9 mouse cellular contexts compared by ENCODE assay signal in the genomic region with DNA sequence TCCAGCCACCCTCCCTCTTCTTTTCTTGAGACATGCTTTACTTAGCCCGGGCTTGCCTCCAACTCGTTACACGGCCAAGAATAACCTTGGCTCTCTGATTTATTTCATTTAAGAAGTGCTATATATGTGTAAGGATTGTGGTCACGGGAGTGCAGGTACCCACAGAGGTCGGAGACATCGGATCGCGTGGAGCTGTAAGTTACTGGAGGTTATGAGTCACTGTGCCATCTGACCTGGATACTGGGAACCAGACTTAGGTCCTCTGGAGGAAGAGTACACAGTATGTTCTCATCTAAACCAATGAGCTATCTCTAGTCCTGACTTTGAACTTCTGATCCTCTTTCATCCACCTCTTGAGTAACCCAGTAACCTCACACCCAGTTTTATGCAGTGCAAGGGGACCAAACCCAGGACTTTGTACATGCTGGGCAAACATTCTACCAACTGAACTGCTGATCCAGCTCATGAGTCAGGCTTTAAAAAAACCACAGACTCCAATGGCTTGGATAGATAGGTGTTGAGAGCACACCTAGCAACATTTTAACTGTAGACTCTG. TPM values are rescaled to one million over a fixed set of nuclear protein-coding genes. Genes with fewer than 3 reads are reported as not detected.
DNase-seq lines count a peak whose midpoint lies in the region; ATAC-seq lines count a peak whose summit lies in the region.
"Had no signal": no experiment of that assay in that cellular context is flagged by ENCODE, and none has a peak within 500 bp of the region (broad histone marks: within the 10 kb centered on the region; RNA-seq: fewer than 3 reads in every experiment).

No protein-coding gene starts in this region.

- H3K9ac ChIP-seq in heart, embryonic 12.5 days: no peak overlapping the region
- no peak overlapping the region for H3K9ac ChIP-seq in embryonic facial prominence, embryonic 14.5 days (ENCODE audit: low read depth, low read length)
- H3K9ac ChIP-seq in limb, embryonic 12.5 days (replicated peaks): no peak overlapping the region

- peak overlapping the region; percentile 82 for H3K27ac ChIP-seq in heart, embryonic 12.5 days (ENCODE audit: poor library complexity, severe bottlenecking)
- H3K27ac ChIP-seq in embryonic facial prominence, embryonic 14.5 days (replicated peaks; ENCODE audit: low read depth, low read length): peak overlapping the region; percentile 83
- peak overlapping the region; percentile 81 for H3K27ac ChIP-seq in limb, embryonic 12.5 days

- H3K36me3 ChIP-seq in heart, embryonic 12.5 days: no peaks in the 10 kb centered on the region
- H3K36me3 ChIP-seq in embryonic facial prominence, embryonic 14.5 days (ENCODE audit: control insufficient read depth, insufficient read depth, low read length): no peaks in the 10 kb centered on the region
- no peaks in the 10 kb centered on the region for H3K36me3 ChIP-seq in limb, embryonic 12.5 days

- no peak overlapping the region for H3K4me3 ChIP-seq in heart, embryonic 12.5 days
- no peak overlapping the region for H3K4me3 ChIP-seq in embryonic facial prominence, embryonic 14.5 days (ENCODE audit: low read depth, low read length)
- no peak overlapping the region for H3K4me3 ChIP-seq in limb, embryonic 12.5 days (replicated peaks)
- H3K4me3 ChIP-seq: megakaryocyte, embryonic 14.5 days had no signal

- no peaks in the 10 kb centered on the region for H3K27me3 ChIP-seq in heart, embryonic 12.5 days (replicated peaks)
- H3K27me3 ChIP-seq in embryonic facial prominence, embryonic 14.5 days (replicated peaks; ENCODE audit: control insufficient read depth, insufficient read depth, low read length): no peaks in the 10 kb centered on the region
- no peaks in the 10 kb centered on the region for H3K27me3 ChIP-seq in limb, embryonic 12.5 days
- H3K27me3 ChIP-seq: megakaryocyte, embryonic 14.5 days had no signal

- no peak for DNase-seq in heart, adult 8-10 months (ENCODE audit: low spot score)
- DNase-seq in 416B (ENCODE audit: low read depth): peak; percentile 57
- peak; percentile 68 for DNase-seq in embryonic facial prominence, embryonic 14.5 days (ENCODE audit: low spot score)
- no peak for DNase-seq in c-Kit-positive CD71-positive TER-119-positive erythroid progenitor cells, embryonic 14.5 days (ENCODE audit: low spot score)
- no peak for DNase-seq in layer of hippocampus, adult 9-11 months
- no peak for DNase-seq in cerebellum, adult 9-11 months

- H3K4me2 ChIP-seq in heart, embryonic 12.5 days: no peak overlapping the region
- H3K4me2 ChIP-seq in embryonic facial prominence, embryonic 14.5 days (ENCODE audit: low read depth, low read length): peak overlapping the region; percentile 29; the same call in 1 of the 2 replicates
- no peak overlapping the region for H3K4me2 ChIP-seq in limb, embryonic 12.5 days

- 80% methylated on average over 8 of the region's 8 CpGs for WGBS in heart, embryonic 12.5 days
- 71% methylated on average over 8 of the region's 8 CpGs for WGBS in embryonic facial prominence, embryonic 14.5 days
- WGBS in limb, embryonic 12.5 days: 81% methylated on average over 8 of the region's 8 CpGs

- H3K4me1 ChIP-seq in heart, embryonic 12.5 days (replicated peaks): peaks cover 46% of the 10 kb centered on the region
- peaks cover 41% of the 10 kb centered on the region for H3K4me1 ChIP-seq in embryonic facial prominence, embryonic 14.5 days (ENCODE audit: control insufficient read depth, insufficient read depth, low read length)
- H3K4me1 ChIP-seq in limb, embryonic 12.5 days (replicated peaks): peaks cover 42% of the 10 kb centered on the region

- no peaks in the 10 kb centered on the region for H3K9me3 ChIP-seq in heart, embryonic 12.5 days (replicated peaks)
- H3K9me3 ChIP-seq in embryonic facial prominence, embryonic 14.5 days (ENCODE audit: control insufficient read depth, low read length): 0 out of 2 replicates have a peak, but pooled peaks cover 4% of the 10 kb centered on the region
- no peaks in the 10 kb centered on the region for H3K9me3 ChIP-seq in limb, embryonic 12.5 days

- no peak for ATAC-seq in heart, embryonic 12.5 days (ENCODE audit: insufficient number of reproducible peaks, low FRiP score)
- ATAC-seq in embryonic facial prominence, embryonic 14.5 days (ENCODE audit: low read depth): no peak
- no peak for ATAC-seq in limb, embryonic 12.5 days (ENCODE audit: insufficient number of reproducible peaks, insufficient read depth, low FRiP score, low TSS enrichment, low read depth)

RNA-seq across cellular contexts. Expression of gene Chd2, which starts 46.8 kb away (rescaled TPM):
- 48.5 and 50.4 TPM in 2 replicates for polyA plus RNA-seq in heart, embryonic 12.5 days (2016; fragmentation: Nextera tagmentation; extraction: Ambion mirVana)
- total RNA-seq in heart, adult 8-10 months (2022): 10 to 100 TPM; 37.2 to 45.8 (median 39.8) TPM
- polyA plus RNA-seq in embryonic facial prominence, embryonic 14.5 days (2014; fragmentation: Nextera tagmentation; extraction: Ambion mirVana): 39.5 and 54.6 TPM in 2 replicates
- polyA plus RNA-seq in limb, embryonic 12.5 days (2016; fragmentation: Nextera tagmentation; extraction: Ambion mirVana): 66.8 and 70.3 TPM in 2 replicates

Comparison
In these comparisons a context has a peak if more than half of its experiments do, and no peak if none do; other contexts are left out.
1. DNase-seq: peak in 416B (single experiment) and embryonic facial prominence, embryonic 14.5 days (single experiment); none in heart, adult 8-10 months (single experiment), c-Kit-positive CD71-positive TER-119-positive erythroid progenitor cells, embryonic 14.5 days (single experiment), layer of hippocampus, adult 9-11 months (single experiment) and cerebellum, adult 9-11 months (single experiment).
2. Peak in every context shown above with its lines, with median percentiles within 50 percentile points of each other: H3K27ac ChIP-seq.